Mouse (Mus musculus) cerebellum, postnatal 10 days (tissue): ENCODE measurements at regions not wholly inside any gene's neighbourhood (a gene's known extent, or its start where the extent isn't known, plus 50 kb on each side); places are given as distances from the start of the nearest gene placed in this dataset.
A peak's percentile ranks its signal among the peaks of the same experiment; 100 is the strongest.
"Not testable (repeated sequence)": the region's sequence is repeated elsewhere in the genome, so short reads cannot be mapped to it uniquely, and the experiment has no call there.

Experiments
- DNase-seq, 2 experiments: peaks; one replicate each; pipeline ENCODE4 v3.0.0; 2021; ENCODE audit warnings: mixed read lengths in 2 of 2

DNA sequence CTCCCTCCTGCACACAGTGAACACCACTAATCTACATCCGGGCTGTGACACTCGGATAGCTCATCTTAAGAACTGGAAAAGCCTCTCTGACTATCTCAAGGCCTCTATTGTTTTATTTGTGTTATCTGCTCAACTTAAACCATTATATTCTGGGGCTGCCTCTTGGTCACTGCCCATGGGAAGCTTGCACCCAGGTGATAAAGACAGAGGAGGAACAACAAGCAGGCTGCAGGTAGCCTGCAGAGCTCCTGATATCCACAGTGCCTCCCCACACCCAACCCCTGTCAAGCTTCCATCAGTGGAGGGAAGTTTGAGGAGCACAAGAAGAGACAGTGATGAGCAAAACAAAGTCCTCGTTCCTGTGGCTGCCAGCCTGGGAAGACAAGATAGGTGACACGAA is 467.0 kb upstream of the Smim15 start:
- DNase-seq: no peak

DNA sequence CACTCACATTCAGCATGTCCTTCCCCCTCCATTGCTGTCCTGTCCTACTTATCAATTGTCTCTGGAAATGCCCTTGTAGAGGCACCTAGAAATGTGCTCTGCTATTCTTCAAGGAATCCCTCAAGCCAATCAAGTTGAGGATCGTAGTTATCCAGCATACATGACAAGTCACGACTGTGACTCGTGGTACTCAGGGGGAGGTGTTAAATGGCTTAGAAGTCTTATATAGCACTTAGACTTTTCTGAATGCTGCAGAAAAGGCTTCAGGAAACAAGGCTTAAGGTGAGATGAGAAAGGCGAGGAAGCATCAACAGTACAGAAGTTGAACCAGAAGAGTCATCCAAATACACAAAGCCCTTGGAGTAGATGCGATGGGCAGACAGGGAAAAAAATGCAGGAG is 467.5 kb upstream of the Smim15 start:
- DNase-seq: no peak

DNA sequence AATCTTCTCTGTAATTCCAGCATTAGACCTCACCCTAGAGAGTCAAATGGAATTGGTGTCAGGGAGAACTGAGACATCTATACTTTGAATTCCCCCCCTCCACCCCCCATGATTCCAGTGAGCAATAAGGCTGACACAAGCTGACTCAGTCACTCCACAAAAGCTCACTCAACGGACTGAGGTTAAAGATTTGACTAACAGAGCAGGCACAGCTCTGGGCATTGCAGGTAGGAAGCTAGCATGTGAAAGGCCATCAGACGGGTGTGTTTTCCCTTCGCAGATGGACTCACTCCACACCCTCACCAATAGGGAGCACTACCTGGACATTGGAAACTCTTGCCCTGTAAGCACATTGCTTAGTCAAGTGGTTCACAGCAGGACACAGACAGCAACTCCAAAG is 469.2 kb upstream of the Smim15 start:
- no peak for DNase-seq

DNA sequence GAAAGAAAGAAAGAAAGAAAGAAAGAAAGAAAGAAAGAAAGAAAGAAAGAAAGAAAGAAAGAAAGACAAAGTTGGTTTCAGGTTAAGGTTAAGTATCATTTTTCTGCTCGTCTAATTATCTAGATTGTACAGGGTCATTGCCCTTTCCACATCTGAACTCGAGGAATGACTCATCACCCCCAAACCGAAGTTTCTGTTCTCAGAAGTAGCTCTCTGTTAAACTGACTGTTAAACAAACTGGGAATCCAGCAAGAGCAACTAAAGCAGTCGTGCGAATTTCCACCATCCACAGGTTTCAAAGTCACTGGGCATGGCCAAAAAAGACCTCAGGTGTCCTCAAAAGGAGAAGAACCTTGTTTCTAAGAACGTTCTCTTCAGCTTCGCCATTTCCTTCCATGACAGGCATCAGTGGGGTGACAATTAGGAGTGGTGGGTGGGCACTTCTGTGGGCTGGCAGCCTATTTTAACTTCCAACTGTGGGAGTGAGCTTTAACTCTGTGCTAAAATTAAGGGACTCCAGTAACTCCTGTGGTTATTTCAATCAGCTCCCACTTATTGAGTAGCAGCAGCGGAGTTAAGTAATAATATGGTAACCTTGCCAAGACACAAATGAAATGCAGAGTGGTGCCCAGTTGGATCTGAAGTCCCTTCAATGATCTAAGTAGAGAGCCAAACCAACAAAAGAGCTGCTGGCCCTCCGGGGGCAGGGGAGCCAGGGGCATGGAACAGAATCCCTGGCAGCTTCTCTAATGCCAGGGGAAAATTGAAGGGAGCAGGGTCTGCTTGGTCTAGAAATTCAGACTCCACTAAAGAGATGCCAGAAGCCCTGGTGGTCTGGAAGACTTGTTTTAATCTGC is 470.5 kb upstream of the Smim15 start:
- DNase-seq: peak; percentile 38 to 64

DNA sequence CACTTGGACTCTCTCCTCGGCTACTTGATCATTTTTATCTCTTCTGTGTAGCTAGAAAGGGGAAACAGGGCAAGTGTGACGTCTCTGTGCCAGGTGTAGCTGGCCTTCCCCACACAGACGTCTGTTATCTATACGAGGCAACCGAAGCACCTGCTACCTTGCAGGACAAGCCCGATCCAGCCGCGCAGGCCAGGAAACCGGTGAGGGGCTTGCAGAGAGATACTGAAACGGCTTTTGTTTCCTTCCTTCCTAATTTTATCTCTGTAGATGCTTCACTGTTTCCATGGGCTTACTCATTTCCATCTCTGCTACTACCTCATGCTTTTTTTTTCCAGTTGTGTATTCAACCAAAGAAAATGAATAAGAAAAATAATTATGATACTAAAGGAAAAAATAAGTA is 472.7 kb upstream of the Smim15 start:
- DNase-seq: no peak

DNA sequence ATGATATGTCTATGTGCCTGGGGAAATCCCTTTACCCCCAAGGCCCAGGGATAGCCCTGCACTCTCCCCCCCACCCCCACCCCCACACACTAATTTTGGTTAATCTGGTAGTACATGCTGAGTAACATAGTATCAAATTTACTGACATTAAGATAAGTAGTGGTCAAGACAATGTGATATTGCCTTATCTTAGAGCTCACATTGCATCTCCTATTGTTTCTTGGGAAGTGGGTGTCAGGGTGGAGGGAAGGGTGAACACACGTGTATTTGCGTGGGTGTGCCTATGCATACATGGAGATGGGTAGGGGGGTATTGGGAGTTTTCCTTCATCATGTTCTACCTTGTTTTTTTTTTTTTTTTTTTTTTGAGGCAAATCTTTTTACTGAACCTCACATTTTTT is 474.8 kb upstream of the Smim15 start:
- no peak for DNase-seq

DNA sequence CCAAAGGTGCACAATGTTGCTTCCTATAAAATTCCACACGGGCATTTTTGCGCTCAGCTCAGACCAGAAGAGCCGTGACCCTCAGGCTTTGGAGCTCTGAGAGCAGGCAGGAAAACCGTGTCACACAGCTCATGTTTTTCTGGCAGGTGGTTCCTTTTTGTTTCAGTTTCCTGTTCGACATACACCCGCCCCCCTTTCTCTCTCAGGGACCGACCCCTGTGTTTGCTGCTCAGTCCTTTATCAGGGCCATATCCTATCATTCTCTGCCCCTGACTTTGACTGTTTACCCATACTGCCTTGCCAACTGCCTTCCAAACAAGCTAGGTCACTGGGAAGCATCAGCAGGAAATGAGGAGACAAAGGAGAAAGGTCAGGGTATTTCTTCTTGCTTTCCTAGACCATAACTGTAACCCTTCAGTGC is 475.5 kb upstream of the Smim15 start:
- DNase-seq: no peak

DNA sequence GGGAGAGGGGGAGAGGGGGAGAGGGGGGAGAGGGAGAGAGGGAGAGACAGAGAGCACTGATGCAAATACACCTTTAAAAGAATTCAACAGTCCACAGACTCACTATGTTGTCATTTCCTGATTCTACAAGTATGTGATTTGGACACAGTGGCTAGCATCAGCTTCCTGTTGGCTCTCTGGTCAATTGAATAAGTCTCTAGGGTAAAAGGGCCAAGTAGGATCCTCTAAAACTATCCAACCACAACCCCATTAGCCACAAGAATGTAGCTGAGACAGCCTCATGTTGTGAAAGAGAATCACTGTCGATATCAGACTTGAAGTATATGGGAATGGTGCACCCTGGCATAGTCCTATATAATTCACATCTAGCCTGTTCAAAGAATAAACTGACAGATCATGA is 481.8 kb upstream of the Smim15 start:
- DNase-seq: no peak

DNA sequence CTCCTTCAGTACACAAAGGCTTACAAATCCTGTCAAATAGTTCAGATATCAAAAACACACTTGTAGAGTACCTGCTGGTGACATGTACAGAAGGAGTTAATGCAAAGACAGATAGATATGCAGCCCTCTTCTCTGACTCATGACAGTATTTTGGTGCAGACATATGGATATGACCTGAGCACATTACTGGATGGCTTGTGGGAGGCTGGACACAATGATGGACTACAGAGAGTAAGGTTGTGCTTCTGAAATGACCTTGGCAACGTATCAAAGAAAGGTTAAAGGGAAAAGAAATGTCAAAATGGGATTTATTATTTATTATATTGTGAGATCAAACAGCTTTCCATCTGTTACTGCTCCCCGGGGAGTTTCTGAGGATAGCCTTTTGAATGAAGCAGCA is 482.7 kb upstream of the Smim15 start:
- DNase-seq: no peak

DNA sequence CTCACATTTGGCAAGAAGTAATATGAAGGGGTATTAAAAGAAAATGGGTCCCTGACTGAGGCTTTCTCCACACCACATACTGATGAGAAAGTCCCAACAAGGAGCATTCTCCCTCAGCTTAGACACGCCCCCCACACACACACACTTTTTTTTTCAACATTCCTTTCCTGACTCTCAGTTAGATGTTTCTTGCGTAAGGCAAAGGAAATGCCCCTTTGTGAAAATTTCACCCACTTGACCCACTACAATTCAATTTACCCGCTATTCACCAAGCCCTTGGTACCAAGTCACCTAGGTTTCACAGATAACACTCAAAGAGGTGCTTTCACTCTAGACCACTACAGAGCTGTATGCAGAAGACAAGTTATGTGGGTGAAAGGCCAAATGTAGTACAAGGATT is 488.3 kb upstream of the Smim15 start:
- DNase-seq: no peak

DNA sequence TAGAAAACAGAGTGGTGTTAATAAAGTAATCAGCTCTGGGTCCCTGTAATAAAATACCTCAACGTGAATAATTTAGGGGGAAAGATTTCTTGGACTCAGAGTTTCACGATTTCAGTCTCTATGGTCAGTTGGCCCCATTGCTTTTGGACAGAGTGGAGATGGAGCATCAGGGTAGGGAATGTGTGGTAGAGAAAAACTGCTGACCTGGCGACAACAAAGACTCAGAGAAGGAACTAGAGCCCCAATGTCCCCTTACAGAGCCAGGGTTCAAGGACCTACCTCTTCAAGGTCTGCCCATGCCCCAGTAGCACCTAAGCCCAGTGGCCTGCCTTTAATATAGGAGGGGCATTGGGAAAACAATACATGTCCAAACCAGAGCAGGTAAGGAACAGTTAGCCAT is 490.2 kb upstream of the Smim15 start:
- no peak for DNase-seq

DNA sequence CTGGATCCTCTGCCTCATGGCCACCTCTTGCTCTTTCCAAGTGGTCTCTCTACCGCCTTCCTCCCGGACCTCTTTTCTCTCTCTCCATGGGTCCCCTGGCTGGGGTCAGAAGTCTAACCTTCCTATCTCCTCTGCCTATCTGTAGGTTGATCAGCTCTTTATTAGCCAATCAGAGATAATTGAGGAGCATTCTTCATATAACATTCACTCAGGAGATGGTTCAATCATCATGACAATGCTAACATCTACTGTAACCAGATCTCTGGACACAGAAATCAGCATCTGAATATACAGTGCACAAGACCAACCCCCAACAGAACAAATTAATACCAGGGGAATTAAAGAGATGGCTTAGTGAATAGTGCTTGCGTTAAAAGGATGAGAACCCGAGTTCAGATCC is 492.1 kb upstream of the Smim15 start:
- DNase-seq: no peak

DNA sequence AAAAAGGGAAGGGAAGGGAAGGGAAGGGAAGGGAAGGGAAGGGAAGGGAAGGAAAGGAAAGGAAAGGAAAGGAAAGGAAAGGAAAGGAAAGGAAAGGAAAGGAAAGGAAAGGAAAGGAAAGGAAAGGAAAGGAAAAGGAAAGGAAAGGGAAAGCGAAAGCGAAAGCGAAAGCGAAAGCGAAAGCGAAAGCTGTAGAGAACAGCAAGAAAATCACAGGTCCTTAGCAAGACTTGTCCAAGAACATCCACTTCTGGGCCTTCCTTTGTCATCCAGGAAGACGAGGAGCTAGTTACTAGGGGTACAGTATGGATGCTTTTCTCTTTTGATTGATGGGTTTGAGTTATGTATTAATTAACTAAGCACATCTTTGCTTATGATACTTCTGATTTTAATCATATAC is 494.3 kb upstream of the Smim15 start:
- not testable (repeated sequence) for DNase-seq

DNA sequence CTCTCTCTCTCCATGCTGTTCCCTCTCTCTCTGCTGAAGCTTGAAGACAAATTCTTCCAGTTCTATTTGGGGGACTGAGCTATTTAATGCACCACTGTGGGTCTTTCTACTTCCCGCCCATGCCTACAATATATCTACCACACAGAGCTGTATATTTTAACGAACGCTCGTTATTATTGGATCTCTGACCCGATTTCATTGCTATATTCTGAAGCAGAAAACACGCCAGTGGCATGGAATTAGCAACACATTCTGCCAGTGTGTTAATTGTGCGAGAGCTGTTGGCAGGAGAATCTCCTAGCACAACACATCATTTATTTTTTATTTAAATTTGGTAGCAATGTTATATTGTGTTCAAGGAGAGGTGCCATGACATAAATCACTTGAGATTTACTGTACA is 497.2 kb upstream of the Smim15 start:
- no peak for DNase-seq

DNA sequence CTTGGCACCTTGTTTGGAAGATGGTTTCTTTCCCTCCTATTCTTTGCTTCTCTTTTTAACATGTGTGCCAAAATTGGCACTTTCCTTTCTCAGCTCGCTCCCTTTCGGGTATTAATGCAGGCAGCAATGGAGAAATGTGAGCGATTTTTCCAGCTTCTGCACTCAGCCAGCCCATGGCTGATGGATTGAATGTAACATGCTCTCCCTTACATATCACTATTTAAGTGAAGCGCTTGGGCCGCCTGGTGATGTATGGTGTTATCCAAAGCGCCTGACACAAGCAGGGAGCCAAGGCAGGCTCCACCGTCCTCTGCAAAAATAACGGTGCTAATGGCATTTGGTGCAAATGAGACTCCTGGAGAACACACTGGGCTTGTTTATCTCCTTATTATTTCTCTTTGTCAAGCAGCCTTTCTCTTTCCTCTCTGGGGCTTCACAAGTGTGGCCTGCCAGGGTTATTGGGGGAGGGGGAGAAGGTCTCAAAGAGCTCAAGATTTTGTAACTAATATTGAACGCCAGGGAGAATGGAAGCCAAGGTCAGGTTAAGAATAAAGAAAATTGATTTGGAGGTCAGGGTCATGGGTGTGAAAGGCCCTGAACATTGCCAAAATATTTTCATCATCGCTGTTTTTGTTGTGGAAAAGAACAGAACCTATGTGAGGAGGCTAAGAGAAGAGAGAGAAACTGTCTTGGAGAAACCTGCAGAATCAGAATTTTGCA is 497.9 kb upstream of the Smim15 start:
- DNase-seq: no peak

DNA sequence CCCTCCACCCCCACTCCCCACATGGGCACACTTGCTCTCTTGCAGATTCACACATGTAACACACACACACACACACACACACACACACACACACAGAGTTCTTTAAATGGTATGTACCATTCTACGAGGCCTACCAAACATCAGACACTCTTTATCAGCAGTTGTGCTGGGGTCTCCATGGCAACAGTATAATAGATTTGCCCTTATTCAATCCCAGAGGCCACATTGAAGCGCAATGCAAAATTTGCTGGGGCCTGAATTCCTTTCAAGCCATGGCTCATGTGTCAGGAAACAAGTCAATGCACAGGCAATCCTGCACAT is 502.7 kb upstream of the Smim15 start:
- peak in 1 of 2 experiments; percentile 20 for DNase-seq

DNA sequence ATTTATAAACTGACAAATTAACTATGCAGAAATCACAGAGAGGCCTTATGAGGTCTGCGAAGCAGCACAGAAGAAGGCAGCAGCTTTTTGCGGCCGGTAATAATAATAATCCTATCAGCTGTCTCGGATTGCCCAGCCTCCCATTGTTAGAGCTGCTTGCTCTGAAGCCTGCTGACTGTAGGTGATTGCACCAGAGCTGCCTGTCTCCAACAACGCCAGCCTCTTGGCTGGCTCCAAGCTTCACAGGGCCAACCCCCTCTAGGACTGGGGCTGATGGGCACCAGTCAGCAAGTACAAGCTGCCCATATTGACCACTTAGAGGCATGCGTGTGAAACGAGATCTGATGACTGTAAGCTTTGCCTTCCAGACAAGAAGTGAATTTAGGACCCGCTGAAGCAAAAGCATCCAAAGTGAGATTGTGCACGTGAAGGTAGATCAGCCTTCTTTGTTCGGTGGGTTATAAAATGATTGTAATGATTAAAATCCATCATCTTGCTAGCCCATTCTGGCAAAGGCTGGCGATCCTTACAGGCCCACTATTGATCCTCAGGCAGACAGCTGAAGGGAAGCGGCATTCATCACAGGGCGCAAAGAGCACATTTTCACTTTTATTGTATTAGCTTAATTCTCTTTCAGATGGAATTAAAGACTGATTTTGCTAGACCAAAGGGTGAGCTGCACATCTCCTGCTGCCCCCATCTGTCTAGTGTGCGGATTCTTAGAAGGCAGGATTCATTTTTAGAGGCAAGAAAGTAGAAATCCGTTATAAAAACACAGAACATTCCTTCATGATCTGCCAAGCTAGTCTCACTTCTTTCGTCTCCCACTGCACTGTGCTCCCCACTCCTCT is 503.2 kb upstream of the Smim15 start:
- DNase-seq: peak; percentile 79 to 84

DNA sequence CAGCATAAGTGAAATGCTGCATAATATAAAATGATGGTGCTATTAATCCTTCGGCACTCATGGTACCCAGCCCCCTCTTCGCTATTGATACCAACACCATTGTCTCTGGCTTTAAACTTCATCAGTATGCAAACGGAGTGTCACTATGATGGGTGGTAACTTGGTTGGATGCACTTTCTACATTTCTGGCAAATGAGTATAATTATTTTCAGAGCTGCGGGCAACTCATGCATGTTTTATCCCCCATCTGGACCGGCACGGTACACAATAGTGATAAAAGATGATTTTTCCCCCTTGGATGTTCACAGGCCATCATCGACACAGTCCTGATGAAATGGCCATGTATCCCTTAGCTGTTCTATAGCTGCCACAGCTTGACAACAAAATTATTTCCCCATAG is 503.9 kb upstream of the Smim15 start:
- DNase-seq: peak; percentile 23 to 33

DNA sequence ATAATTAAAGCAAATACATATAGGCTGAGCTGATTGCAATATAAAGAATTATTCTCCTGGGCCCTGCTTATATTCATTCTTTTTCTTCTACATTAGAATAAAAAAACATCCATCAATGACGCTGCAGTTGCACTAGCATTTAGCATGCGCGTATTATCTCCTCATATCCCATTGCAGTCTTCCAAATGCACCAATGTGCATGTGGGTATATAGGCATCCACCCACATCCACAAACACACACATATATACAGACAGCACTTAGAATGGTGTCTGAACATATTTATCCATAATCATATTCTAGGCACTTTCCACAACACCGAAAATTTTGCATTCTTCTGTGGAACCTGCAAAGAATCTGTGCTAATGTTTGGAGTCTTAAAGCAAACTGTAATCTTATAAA is 504.4 kb upstream of the Smim15 start:
- no peak for DNase-seq

DNA sequence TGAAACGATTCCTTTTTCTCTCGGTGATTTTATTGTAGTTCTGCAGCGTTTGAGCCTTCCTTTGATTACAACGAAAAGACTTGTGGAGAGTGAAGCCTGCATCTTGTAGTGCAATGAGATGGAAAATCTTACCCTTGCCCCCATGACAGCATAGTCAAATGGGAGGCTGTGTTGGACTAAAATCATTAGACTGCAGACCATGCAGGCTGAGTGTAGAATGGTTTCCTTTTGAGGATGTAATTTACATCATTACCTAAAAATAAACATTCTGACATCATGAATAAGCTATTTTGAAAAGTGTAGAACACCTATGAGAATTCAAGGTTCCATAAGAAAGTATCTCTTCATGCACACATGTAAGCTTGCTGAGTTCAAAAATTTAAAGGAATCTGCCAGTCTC is 504.9 kb upstream of the Smim15 start:
- DNase-seq: no peak

DNA sequence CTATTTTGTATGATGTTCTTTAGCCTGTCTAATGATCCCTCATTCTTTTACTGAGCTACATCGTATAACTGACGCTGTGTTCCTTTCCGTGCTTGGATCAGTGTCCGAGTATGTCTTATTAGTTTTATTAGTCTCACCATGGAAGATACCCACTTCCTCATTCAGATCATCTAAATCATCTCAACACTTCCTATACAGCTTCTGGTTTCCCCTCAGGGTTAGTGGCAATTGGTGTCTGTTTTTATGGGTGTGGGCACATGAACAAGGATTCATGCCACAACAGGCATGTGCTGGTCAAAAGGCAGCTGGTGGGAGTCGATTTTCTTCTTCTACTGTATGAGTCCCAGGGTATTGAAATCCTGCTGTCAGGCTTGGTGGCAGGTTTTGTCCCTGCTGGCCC is 509.0 kb upstream of the Smim15 start:
- peak in 1 of 2 experiments; percentile 15 for DNase-seq

DNA sequence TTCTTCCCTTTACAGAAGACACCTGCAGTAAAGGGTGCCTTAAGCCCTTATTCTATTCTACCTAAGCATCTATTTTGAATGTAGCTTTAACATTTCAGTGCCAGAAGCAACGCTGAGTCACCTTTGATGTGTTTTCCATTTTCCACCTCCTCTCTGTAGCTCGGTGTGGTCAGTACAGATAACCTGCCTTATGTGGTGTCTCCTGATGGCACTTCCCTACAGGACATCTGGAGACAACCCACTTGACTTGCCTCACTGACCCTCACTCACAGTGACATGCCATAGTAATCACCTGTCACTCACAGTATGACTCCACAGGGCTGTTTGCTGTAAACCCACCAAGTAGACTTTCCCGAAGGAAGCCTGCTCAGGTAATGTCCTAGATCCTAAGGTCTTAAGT is 510.9 kb upstream of the Smim15 start:
- no peak for DNase-seq

DNA sequence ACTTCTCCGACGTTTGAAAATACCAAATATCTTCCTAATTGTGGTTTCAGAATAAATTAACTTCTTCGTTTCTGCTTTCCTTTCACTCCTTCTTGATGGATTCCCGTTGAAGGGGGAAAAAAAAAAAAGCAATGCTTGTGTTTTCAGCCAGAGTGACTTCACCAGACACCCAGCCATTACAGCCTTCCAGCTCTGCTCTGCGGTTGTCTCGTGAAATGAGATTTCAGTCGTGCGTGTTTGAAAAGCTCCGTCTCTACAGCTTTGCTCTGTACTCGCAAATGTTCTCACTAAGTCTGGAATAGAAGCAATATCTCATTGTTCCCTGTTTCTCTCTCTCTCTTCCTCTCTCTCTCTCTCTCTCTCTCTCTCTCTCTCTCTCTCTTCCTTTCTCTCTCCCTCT is 509.6 kb upstream of the Kif2a start:
- no peak for DNase-seq

DNA sequence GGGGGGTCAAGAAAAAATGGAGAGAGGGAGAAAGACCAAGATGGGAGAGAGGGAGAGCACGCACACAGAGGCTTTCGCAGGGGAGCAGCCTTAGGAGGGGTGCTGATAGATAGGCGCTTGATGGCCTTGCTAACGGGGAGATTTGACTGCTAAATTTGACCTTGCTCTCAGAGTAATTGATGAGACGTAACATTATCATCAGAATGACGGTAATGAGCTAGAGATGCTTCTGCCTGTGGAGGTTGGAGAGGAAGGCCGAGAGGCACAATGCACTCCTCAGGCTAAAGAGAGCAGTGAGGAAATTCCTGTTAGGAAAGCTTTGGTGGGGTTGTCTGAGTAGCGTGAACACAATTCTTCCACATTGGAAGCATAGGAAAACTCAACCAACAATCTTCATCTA is 509.1 kb upstream of the Kif2a start:
- DNase-seq: no peak
